7 mouse cellular contexts compared by ENCODE assay signal in the genomic region with DNA sequence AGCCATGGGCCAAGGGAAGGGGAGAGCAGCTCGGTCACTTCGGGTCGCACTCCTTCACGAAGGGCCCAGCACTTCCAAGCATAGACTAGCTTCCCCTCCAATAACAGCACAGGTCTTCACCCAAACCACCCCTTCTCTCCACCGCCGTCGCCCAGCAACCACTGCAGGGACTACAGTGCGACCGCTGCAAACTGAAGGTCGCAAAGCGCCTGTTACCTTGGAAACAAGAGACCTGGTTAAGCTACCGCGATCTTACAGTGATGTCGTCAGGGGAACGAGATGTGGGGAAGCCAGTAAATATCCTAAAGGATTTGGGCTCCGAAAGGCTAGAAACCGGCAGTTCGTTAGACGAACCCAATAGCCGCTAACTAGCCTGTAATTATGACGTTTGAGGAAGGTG. TPM values are rescaled to one million over a fixed set of nuclear protein-coding genes. Genes with fewer than 3 reads are reported as not detected.
DNase-seq lines count a peak whose midpoint lies in the region; ATAC-seq and TF ChIP-seq lines count a peak whose summit lies in the region.

A gene (minus strand): TSS at position 143 of the 400 bp plus-strand sequence.

- H3K9ac ChIP-seq in heart, embryonic 11.5 days (ENCODE audit: low read depth, low read length): peak within 1 kb of the TSS; percentile 47
- peak within 1 kb of the TSS; percentile 62 for H3K9ac ChIP-seq in kidney, embryonic 14.5 days (ENCODE audit: low read depth, low read length)
- H3K9ac ChIP-seq in limb, embryonic 14.5 days (ENCODE audit: low read depth, low read length, severe bottlenecking): peak within 1 kb of the TSS; percentile 58
- peak within 1 kb of the TSS; percentile 67 for H3K9ac ChIP-seq in midbrain, embryonic 15.5 days

- peak within 1 kb of the TSS; percentile 71 for H3K4me3 ChIP-seq in erythroblast, embryonic 14.5 days (replicated peaks)
- peak within 1 kb of the TSS; percentile 42 for H3K4me3 ChIP-seq in heart, embryonic 11.5 days (ENCODE audit: low read depth, low read length)
- peak within 1 kb of the TSS; percentile 50 for H3K4me3 ChIP-seq in kidney, embryonic 14.5 days (ENCODE audit: low read length)
- peak within 1 kb of the TSS; percentile 54 for H3K4me3 ChIP-seq in limb, embryonic 14.5 days (replicated peaks; ENCODE audit: low read length)
- H3K4me3 ChIP-seq in midbrain, embryonic 15.5 days: peak within 1 kb of the TSS; percentile 49

- peak; percentile 74 for DNase-seq in c-Kit-negative CD71-positive TER-119-positive erythroid progenitor cells, embryonic 14.5 days (ENCODE audit: low read depth, low spot score)
- DNase-seq in limb, embryonic 14.5 days (ENCODE audit: low spot score): peak; percentile 97
- peak; percentile 70 to 71 for DNase-seq in spleen, adult 18-20 months

- peak; percentile 80 for ATAC-seq in heart, embryonic 11.5 days (replicated peaks; ENCODE audit: insufficient number of reproducible peaks, low FRiP score, low TSS enrichment)
- ATAC-seq in kidney, embryonic 14.5 days (ENCODE audit: low FRiP score, low TSS enrichment): peak; percentile 92
- peak; percentile 93 for ATAC-seq in limb, embryonic 14.5 days (ENCODE audit: low FRiP score, low read depth)
- ATAC-seq in midbrain, embryonic 15.5 days (replicated peaks): peak; percentile 97

- H3K4me1 ChIP-seq in erythroblast, embryonic 14.5 days (ENCODE audit: control insufficient read depth): peaks cover 40% of the 10 kb centered on the region
- H3K4me1 ChIP-seq in heart, embryonic 11.5 days (ENCODE audit: control insufficient read depth, insufficient read depth, low read length): peaks cover 4% of the 10 kb centered on the region; the same call in 1 of the 2 replicates
- H3K4me1 ChIP-seq in kidney, embryonic 14.5 days (ENCODE audit: control insufficient read depth, insufficient read depth, low read length): no peaks in the 10 kb centered on the region
- H3K4me1 ChIP-seq in limb, embryonic 14.5 days (ENCODE audit: control insufficient read depth, insufficient read depth, low read length): peaks cover 13% of the 10 kb centered on the region; the same call in 1 of the 2 replicates
- peaks cover 20% of the 10 kb centered on the region for H3K4me1 ChIP-seq in midbrain, embryonic 15.5 days

- peak within 1 kb of the TSS; percentile 78 for H3K4me2 ChIP-seq in heart, embryonic 11.5 days
- H3K4me2 ChIP-seq in kidney, embryonic 14.5 days (replicated peaks; ENCODE audit: low read depth, low read length): peak within 1 kb of the TSS; percentile 84
- peak within 1 kb of the TSS; percentile 91 for H3K4me2 ChIP-seq in limb, embryonic 14.5 days (replicated peaks; ENCODE audit: low read depth, low read length, severe bottlenecking)
- H3K4me2 ChIP-seq in midbrain, embryonic 15.5 days: peak within 1 kb of the TSS; percentile 64

- peaks cover 33% of the 10 kb centered on the region for H3K36me3 ChIP-seq in erythroblast, embryonic 14.5 days (ENCODE audit: control insufficient read depth)
- H3K36me3 ChIP-seq in heart, embryonic 11.5 days (ENCODE audit: control insufficient read depth, insufficient read depth, low read length): peaks cover 12% of the 10 kb centered on the region; the same call in 1 of the 2 replicates
- peaks cover 23% of the 10 kb centered on the region for H3K36me3 ChIP-seq in kidney, embryonic 14.5 days (ENCODE audit: control insufficient read depth, insufficient read depth, low read length)
- peaks cover 26% of the 10 kb centered on the region for H3K36me3 ChIP-seq in limb, embryonic 14.5 days (ENCODE audit: control insufficient read depth, insufficient read depth, low read length)
- 0 out of 2 replicates have a peak, but pooled peaks cover 2% of the 10 kb centered on the region for H3K36me3 ChIP-seq in midbrain, embryonic 15.5 days (replicated peaks)

- H3K27ac ChIP-seq in heart, embryonic 11.5 days (ENCODE audit: low read depth, low read length): no peak within 1 kb of the TSS
- H3K27ac ChIP-seq in kidney, embryonic 14.5 days (ENCODE audit: low read depth, low read length): 0 out of 2 replicates have a peak within 1 kb of the TSS, but pooled peaks have one; percentile 24
- peak within 1 kb of the TSS; percentile 77 for H3K27ac ChIP-seq in limb, embryonic 14.5 days (replicated peaks; ENCODE audit: low read depth, low read length)
- peak within 1 kb of the TSS; percentile 88 for H3K27ac ChIP-seq in midbrain, embryonic 15.5 days

- no peaks in the 10 kb centered on the region for H3K27me3 ChIP-seq in erythroblast, embryonic 14.5 days (ENCODE audit: control insufficient read depth)
- H3K27me3 ChIP-seq in heart, embryonic 11.5 days (ENCODE audit: control insufficient read depth, insufficient read depth, low read length): no peaks in the 10 kb centered on the region
- H3K27me3 ChIP-seq in kidney, embryonic 14.5 days (ENCODE audit: control insufficient read depth, insufficient read depth, low read length): no peaks in the 10 kb centered on the region
- H3K27me3 ChIP-seq in limb, embryonic 14.5 days (ENCODE audit: control insufficient read depth, insufficient read depth, low read length): no peaks in the 10 kb centered on the region
- H3K27me3 ChIP-seq in midbrain, embryonic 15.5 days (replicated peaks): no peaks in the 10 kb centered on the region

- under 1% methylated on average over 21 of the region's 21 CpGs for WGBS in heart, embryonic 11.5 days (ENCODE audit: insufficient replicate concordance)
- 1% methylated on average over 21 of the region's 21 CpGs for WGBS in kidney, embryonic 14.5 days
- under 1% methylated on average over 18 of the region's 21 CpGs for WGBS in limb, embryonic 14.5 days
- under 1% methylated on average over 21 of the region's 21 CpGs for WGBS in midbrain, embryonic 15.5 days

- TF ChIP-seq POLR2A in limb, embryonic 14.5 days (IDR thresholded peaks at IDR 0.05; ENCODE audit: borderline replicate concordance, extremely low read depth, insufficient read depth, insufficient read length): no peak; the same call in 1 of the 2 replicates

- no peaks in the 10 kb centered on the region for H3K9me3 ChIP-seq in erythroblast, embryonic 14.5 days (ENCODE audit: control insufficient read depth, low read length)
- H3K9me3 ChIP-seq in heart, embryonic 11.5 days (replicated peaks; ENCODE audit: control insufficient read depth, low read length): peaks cover 4% of the 10 kb centered on the region; the same call in 1 of the 2 replicates
- H3K9me3 ChIP-seq in kidney, embryonic 14.5 days (ENCODE audit: control insufficient read depth, low read length): peaks cover 2% of the 10 kb centered on the region; the same call in 1 of the 2 replicates
- H3K9me3 ChIP-seq in limb, embryonic 14.5 days (ENCODE audit: control insufficient read depth, low read length): no peaks in the 10 kb centered on the region
- H3K9me3 ChIP-seq in midbrain, embryonic 15.5 days: no peaks in the 10 kb centered on the region

RNA-seq across cellular contexts. Expression of the gene that starts here (rescaled TPM):
- 0.14 TPM in 1 of 2 replicates, not detected in the other for polyA plus RNA-seq in erythroblast, embryonic 14.5 days (2012)
- polyA plus RNA-seq in heart, embryonic 11.5 days (2014; fragmentation: Nextera tagmentation; extraction: Ambion mirVana): 0.49 and 0.51 TPM in 2 replicates
- polyA plus RNA-seq in kidney, embryonic 14.5 days (2014; fragmentation: Nextera tagmentation; extraction: Ambion mirVana): 2.2 and 2.4 TPM in 2 replicates
- polyA plus RNA-seq in limb, embryonic 14.5 days (2012; rRNA removed): 1.1 and 1.3 TPM in 2 replicates
- polyA plus RNA-seq in limb, embryonic 14.5 days (2014; fragmentation: Nextera tagmentation; extraction: Ambion mirVana): 0.88 and 1.1 TPM in 2 replicates
- 3.3 and 4.5 TPM in 2 replicates for polyA plus RNA-seq in midbrain, embryonic 15.5 days (2015; fragmentation: Nextera tagmentation; extraction: Ambion mirVana)

Comparison
In these comparisons a context has a peak if more than half of its experiments do, and no peak if none do; other contexts are left out.
1. Peak in ATAC-seq, H3K4me3 ChIP-seq, H3K9ac ChIP-seq and H3K4me2 ChIP-seq in heart, embryonic 11.5 days; RNA of the gene not detected or under 1 TPM.